Mouse (Mus musculus) testis, adult 2 months (tissue): ENCODE results near the gene Zc3h6.

Source experiments
- CTCF ChIP-seq: fragments of 200-500 bp; IDR thresholded peaks from 2 replicates; pipeline ENCODE4 v1.5.1; 2012; ENCODE audit warnings: low read depth, mild to moderate bottlenecking, inconsistent platforms, low read length, moderate library complexity; ENCODE audit not compliant: control insufficient read depth, insufficient read depth, insufficient replicate concordance
- POLR2A ChIP-seq: fragments of 200-500 bp; IDR thresholded peaks from 2 replicates; pipeline ENCODE4 v1.6.1; 2012; ENCODE audit warnings: low read depth, mild to moderate bottlenecking, inconsistent platforms, low read length, moderate library complexity; ENCODE audit not compliant: control insufficient read depth

GRCm38 (mm10) chr2:129006194-129006749 is 39.1 kb downstream of the Zc3h6 start:
- no peak for TF ChIP-seq CTCF
- no peak for TF ChIP-seq POLR2A
